ENCODE assay signal across 34 mouse cellular contexts in genomic region chr10:101490418-101491055, GRCm38 (mm10).
DNase-seq lines count a peak whose midpoint lies in the region; ATAC-seq and TF ChIP-seq lines count a peak whose summit lies in the region.
"Had no signal": no experiment of that assay in that cellular context is flagged by ENCODE, and none has a peak within 500 bp of the region (broad histone marks: within the 10 kb centered on the region; RNA-seq: fewer than 3 reads in every experiment).

No protein-coding gene starts in this region.

- H3K4me1 ChIP-seq in forebrain, embryonic 14.5 days (ENCODE audit: control insufficient read depth, insufficient read depth, low read length) = no peaks in the 10 kb centered on the region; the same call in 1 of the 2 replicates
- no peaks in the 10 kb centered on the region for H3K4me1 ChIP-seq in forebrain, embryonic 11.5 days (replicated peaks; ENCODE audit: control insufficient read depth, insufficient read depth, low read length)
- peaks cover 14% of the 10 kb centered on the region; the same call in 1 of the 2 replicates for H3K4me1 ChIP-seq in liver, adult 2 months (ENCODE audit: control insufficient read depth, insufficient read depth, low read length)
- no peaks in the 10 kb centered on the region for H3K4me1 ChIP-seq in liver, embryonic 13.5 days (replicated peaks)
- H3K4me1 ChIP-seq in stomach, embryonic 15.5 days = no peaks in the 10 kb centered on the region
- H3K4me1 ChIP-seq in heart, adult 2 months (ENCODE audit: control insufficient read depth, insufficient read depth, low read length) = no peaks in the 10 kb centered on the region
- H3K4me1 ChIP-seq: embryonic facial prominence, embryonic 13.5 days; forebrain, embryonic 12.5 days; hindbrain, embryonic 13.5 days; midbrain, embryonic 10.5 days; midbrain, embryonic 15.5 days; neural tube, embryonic 15.5 days had no signal

- DNase-seq in forebrain, embryonic 14.5 days (ENCODE audit: low spot score) = peak; percentile 11
- DNase-seq in forebrain, embryonic 11.5 days (ENCODE audit: low spot score) = no peak
- peak; percentile 99 for DNase-seq in liver, adult 2 months (ENCODE audit: extremely low read depth, low read depth, low spot score)
- no peak for DNase-seq in liver
- no peak for DNase-seq in liver, embryonic 13.5 days
- DNase-seq in cerebellum, adult 11-12 months = no peak
- DNase-seq in heart, adult 2 months = no peak
- DNase-seq: adrenal gland, postnatal 10 days; cerebellum, adult 11 months; cerebellum, adult 9-11 months; embryo, embryonic 11 days; gastrocnemius, postnatal 14 days; heart, postnatal 4 days; kidney, adult 8-10 months; kidney, postnatal 10 days; left cerebral cortex, postnatal 4 days; lung, adult 18-20 months; lung, postnatal 14 days; retina, postnatal 1 day; right cerebral cortex, postnatal 14 days; thymus, adult 18-20 months; thymus, postnatal 25 days had no signal

- no peak for TF ChIP-seq CTCF in liver, adult 2 months (IDR thresholded peaks at IDR 0.05; ENCODE audit: low read depth, low read length)
- no peak for TF ChIP-seq CTCF in heart, adult 2 months (IDR thresholded peaks at IDR 0.05)

- no peaks in the 10 kb centered on the region for H3K27me3 ChIP-seq in forebrain, embryonic 14.5 days (replicated peaks; ENCODE audit: control insufficient read depth, insufficient read depth, low read length)
- no peaks in the 10 kb centered on the region for H3K27me3 ChIP-seq in forebrain, embryonic 11.5 days (ENCODE audit: control insufficient read depth, insufficient read depth, low read length)
- H3K27me3 ChIP-seq in liver, adult 2 months (ENCODE audit: control insufficient read depth, insufficient read depth, low read length) = no peaks in the 10 kb centered on the region
- H3K27me3 ChIP-seq in liver, embryonic 13.5 days = no peaks in the 10 kb centered on the region
- H3K27me3 ChIP-seq in stomach, embryonic 15.5 days (replicated peaks) = no peaks in the 10 kb centered on the region
- H3K27me3 ChIP-seq in heart, adult 2 months (ENCODE audit: control insufficient read depth, insufficient read depth, low read length) = no peaks in the 10 kb centered on the region
- H3K27me3 ChIP-seq: embryonic facial prominence, embryonic 13.5 days; forebrain, embryonic 12.5 days; hindbrain, embryonic 13.5 days; midbrain, embryonic 15.5 days; neural tube, embryonic 15.5 days; Patski had no signal

- no peak overlapping the region for H3K4me2 ChIP-seq in forebrain, embryonic 14.5 days (ENCODE audit: low read length)
- H3K4me2 ChIP-seq in forebrain, embryonic 11.5 days (ENCODE audit: low read depth, low read length, severe bottlenecking) = no peak overlapping the region
- H3K4me2 ChIP-seq in liver, embryonic 13.5 days = no peak overlapping the region
- no peak overlapping the region for H3K4me2 ChIP-seq in stomach, embryonic 15.5 days
- H3K4me2 ChIP-seq: embryonic facial prominence, embryonic 13.5 days; forebrain, embryonic 12.5 days; heart, embryonic 11.5 days; hindbrain, embryonic 13.5 days; midbrain, embryonic 15.5 days; neural tube, embryonic 15.5 days had no signal

- no peak for TF ChIP-seq EP300 in heart, adult 2 months (IDR thresholded peaks at IDR 0.05; ENCODE audit: insufficient read depth, low read depth, low read length)

- no peak overlapping the region for H3K9ac ChIP-seq in forebrain, embryonic 14.5 days (ENCODE audit: low read length)
- H3K9ac ChIP-seq in forebrain, embryonic 11.5 days (ENCODE audit: low read length) = no peak overlapping the region
- H3K9ac ChIP-seq in liver, adult 2 months (ENCODE audit: low read depth, low read length) = no peak overlapping the region
- no peak overlapping the region for H3K9ac ChIP-seq in liver, embryonic 13.5 days
- no peak overlapping the region for H3K9ac ChIP-seq in stomach, embryonic 15.5 days
- H3K9ac ChIP-seq in heart, adult 2 months (ENCODE audit: low read depth, low read length) = no peak overlapping the region
- H3K9ac ChIP-seq: embryonic facial prominence, embryonic 13.5 days; forebrain, embryonic 12.5 days; hindbrain, embryonic 13.5 days; midbrain, embryonic 15.5 days; neural tube, embryonic 15.5 days had no signal

- H3K36me3 ChIP-seq in forebrain, embryonic 14.5 days (ENCODE audit: control insufficient read depth, insufficient read depth, low read length) = no peaks in the 10 kb centered on the region
- H3K36me3 ChIP-seq in forebrain, embryonic 11.5 days (ENCODE audit: control insufficient read depth, insufficient read depth, low read length) = no peaks in the 10 kb centered on the region
- no peaks in the 10 kb centered on the region for H3K36me3 ChIP-seq in liver, adult 2 months (ENCODE audit: control insufficient read depth, insufficient read depth, low read length)
- H3K36me3 ChIP-seq in liver, embryonic 13.5 days = no peaks in the 10 kb centered on the region
- no peaks in the 10 kb centered on the region for H3K36me3 ChIP-seq in stomach, embryonic 15.5 days
- H3K36me3 ChIP-seq in heart, adult 2 months (ENCODE audit: control insufficient read depth, insufficient read depth, low read length) = no peaks in the 10 kb centered on the region
- H3K36me3 ChIP-seq: embryonic facial prominence, embryonic 13.5 days; forebrain, embryonic 12.5 days; G1E; hindbrain, embryonic 13.5 days; midbrain, embryonic 10.5 days; midbrain, embryonic 15.5 days; neural tube, embryonic 15.5 days had no signal

- no peak for TF ChIP-seq POLR2A in liver, adult 2 months (IDR thresholded peaks at IDR 0.05; ENCODE audit: extremely low read depth, insufficient read depth, low read length)
- no peak for TF ChIP-seq POLR2A in heart, adult 2 months (IDR thresholded peaks at IDR 0.05; ENCODE audit: insufficient read depth, low read depth, low read length)

- no peaks in the 10 kb centered on the region for H3K79me2 ChIP-seq in liver, adult 2 months (ENCODE audit: control insufficient read depth, insufficient read depth, low read length)
- no peaks in the 10 kb centered on the region for H3K79me2 ChIP-seq in heart, adult 2 months (replicated peaks; ENCODE audit: control insufficient read depth, insufficient read depth, low read length)

- H3K9me3 ChIP-seq in forebrain, embryonic 14.5 days (replicated peaks; ENCODE audit: control insufficient read depth, low read length) = no peaks in the 10 kb centered on the region
- no peaks in the 10 kb centered on the region for H3K9me3 ChIP-seq in forebrain, embryonic 11.5 days (ENCODE audit: control insufficient read depth, low read length)
- no peaks in the 10 kb centered on the region for H3K9me3 ChIP-seq in liver, embryonic 13.5 days (replicated peaks)
- H3K9me3 ChIP-seq in stomach, embryonic 15.5 days = no peaks in the 10 kb centered on the region
- H3K9me3 ChIP-seq: embryonic facial prominence, embryonic 13.5 days; forebrain, embryonic 12.5 days; hindbrain, embryonic 13.5 days; midbrain, embryonic 10.5 days; midbrain, embryonic 15.5 days; neural tube, embryonic 15.5 days had no signal

- H3K27ac ChIP-seq in forebrain, embryonic 14.5 days (ENCODE audit: low read depth, low read length) = no peak overlapping the region
- no peak overlapping the region for H3K27ac ChIP-seq in forebrain, embryonic 11.5 days (ENCODE audit: low read depth, low read length)
- peak overlapping the region; percentile 90 for H3K27ac ChIP-seq in liver, adult 2 months (replicated peaks; ENCODE audit: insufficient read depth, low read depth, low read length)
- H3K27ac ChIP-seq in liver, embryonic 13.5 days = no peak overlapping the region
- 0 out of 2 replicates have a peak overlapping the region, but pooled peaks have one; percentile 19 for H3K27ac ChIP-seq in stomach, embryonic 15.5 days
- no peak overlapping the region for H3K27ac ChIP-seq in heart, adult 2 months
- H3K27ac ChIP-seq: embryonic facial prominence, embryonic 13.5 days; forebrain, embryonic 12.5 days; hindbrain, embryonic 13.5 days; layer of hippocampus, adult 2 months; midbrain, embryonic 10.5 days; midbrain, embryonic 15.5 days; neural tube, embryonic 15.5 days had no signal

- H3K4me3 ChIP-seq in forebrain, embryonic 14.5 days (ENCODE audit: low read depth, low read length) = no peak overlapping the region
- no peak overlapping the region for H3K4me3 ChIP-seq in forebrain, embryonic 11.5 days (ENCODE audit: low read depth, low read length)
- peak overlapping the region; percentile 46 for H3K4me3 ChIP-seq in liver, adult 2 months (ENCODE audit: insufficient read depth, low read depth, low read length)
- no peak overlapping the region for H3K4me3 ChIP-seq in liver, embryonic 13.5 days (replicated peaks)
- H3K4me3 ChIP-seq in stomach, embryonic 15.5 days (replicated peaks) = no peak overlapping the region
- no peak overlapping the region for H3K4me3 ChIP-seq in heart, adult 2 months
- H3K4me3 ChIP-seq: embryonic facial prominence, embryonic 13.5 days; erythroblast, embryonic 14.5 days; forebrain, embryonic 12.5 days; hindbrain, embryonic 13.5 days; layer of hippocampus, adult 2 months; midbrain, embryonic 10.5 days; midbrain, embryonic 15.5 days; neural tube, embryonic 15.5 days had no signal

- no peak for ATAC-seq in forebrain, embryonic 14.5 days
- ATAC-seq in forebrain, embryonic 11.5 days (replicated peaks; ENCODE audit: low FRiP score) = no peak
- peak; percentile 41; the same call in 1 of the 2 replicates for ATAC-seq in liver, embryonic 13.5 days (ENCODE audit: low read depth)
- peak; percentile 47; the same call in 1 of the 2 replicates for ATAC-seq in stomach, embryonic 15.5 days (ENCODE audit: insufficient read depth, low FRiP score, low read depth)
- ATAC-seq: midbrain, embryonic 15.5 days; Patski had no signal

- intact Hi-C loops in heart, adult 2 months (cut with DNase I) = no loop called here

- WGBS in forebrain, embryonic 14.5 days = 20% methylated on average over 1 of the region's 1 CpGs
- WGBS in forebrain, embryonic 11.5 days = 33% methylated on average over 1 of the region's 1 CpGs
- WGBS in liver, adult 2 months = 17% methylated on average over 1 of the region's 1 CpGs
- 42% methylated on average over 1 of the region's 1 CpGs for WGBS in liver, embryonic 13.5 days (ENCODE audit: insufficient replicate concordance)
- 51% methylated on average over 1 of the region's 1 CpGs for WGBS in stomach, embryonic 15.5 days
- 38% methylated on average over 1 of the region's 1 CpGs for WGBS in heart, adult 2 months

Comparison
In these comparisons a context has a peak if more than half of its experiments do, and no peak if none do; other contexts are left out.
1. DNase-seq: peak in forebrain, embryonic 14.5 days (single experiment) and liver, adult 2 months (single experiment); none in forebrain, embryonic 11.5 days (single experiment), liver (single experiment), liver, embryonic 13.5 days (single experiment), cerebellum, adult 11-12 months (single experiment) and heart, adult 2 months (0 of 2).
2. H3K27ac ChIP-seq: peak in liver, adult 2 months (single experiment) and stomach, embryonic 15.5 days (single experiment); none in forebrain, embryonic 14.5 days (single experiment), forebrain, embryonic 11.5 days (single experiment), liver, embryonic 13.5 days (single experiment) and heart, adult 2 months (single experiment).
3. ATAC-seq: peak in liver, embryonic 13.5 days (single experiment) and stomach, embryonic 15.5 days (single experiment); none in forebrain, embryonic 14.5 days (single experiment) and forebrain, embryonic 11.5 days (single experiment).